Mouse (Mus musculus): ENCODE results near the gene Gm21860. TPM values are rescaled to one million over a fixed set of nuclear protein-coding genes. Genes with fewer than 3 reads are reported as not detected.
"Not testable (repeated sequence)": the region's sequence is repeated elsewhere in the genome, so short reads cannot be mapped to it uniquely, and the experiment has no call there.

The Gm21860 gene
- polyA plus RNA-seq, 1 experiment from 2014 or later, result not detected

DNA sequence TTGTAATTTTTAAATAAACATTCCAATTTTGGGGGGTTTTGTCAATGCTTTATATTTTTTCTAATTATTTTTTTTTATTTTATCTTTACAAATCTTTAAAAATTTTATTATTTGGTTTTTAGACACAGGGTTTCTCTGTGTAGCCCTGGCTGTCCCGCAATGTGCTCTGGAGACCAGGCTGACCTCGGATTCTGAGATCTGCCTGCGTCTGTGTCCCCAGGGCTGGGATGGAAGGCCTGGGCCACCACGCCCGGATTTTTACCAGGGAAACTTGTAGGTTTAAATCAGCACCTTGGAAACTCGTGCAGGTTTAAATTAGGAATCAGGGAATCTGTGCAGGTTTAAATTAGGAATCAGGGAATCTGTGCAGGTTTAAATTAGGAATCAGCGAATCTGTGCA is 37.1 kb downstream of the Gm21860 start:
- not testable (repeated sequence) for ATAC-seq (replicated peaks; ENCODE audit: low FRiP score, low read depth); DNase-seq (ENCODE audit: low spot score); H3K27ac ChIP-seq; H3K36me3 ChIP-seq (ENCODE audit: insufficient read depth, low read length); H3K9me3 ChIP-seq (replicated peaks; ENCODE audit: low read length); H3K9ac ChIP-seq (ENCODE audit: low read depth, low read length); H3K4me2 ChIP-seq (ENCODE audit: low read length); H3K4me1 ChIP-seq (replicated peaks; ENCODE audit: insufficient read depth, low read length); H3K27me3 ChIP-seq (ENCODE audit: insufficient read depth, low read length); H3K4me3 ChIP-seq (replicated peaks; ENCODE audit: low read depth, low read length)
- WGBS, result 67% methylated on average over 7 of the region's 7 CpGs

Other genes with a start within 250 kb of the Gm21860 start
- not detected in 2 replicates for gene Gm47283, start 29.9 kb upstream of the Gm21860 start, polyA plus RNA-seq (2015; fragmentation: Nextera tagmentation; extraction: Ambion mirVana)
- gene Gm21748, start 84.4 kb upstream of the Gm21860 start, polyA plus RNA-seq (2015; fragmentation: Nextera tagmentation; extraction: Ambion mirVana), result not detected in 2 replicates